ENCODE assay signal across 8 mouse cellular contexts in the genomic region with DNA sequence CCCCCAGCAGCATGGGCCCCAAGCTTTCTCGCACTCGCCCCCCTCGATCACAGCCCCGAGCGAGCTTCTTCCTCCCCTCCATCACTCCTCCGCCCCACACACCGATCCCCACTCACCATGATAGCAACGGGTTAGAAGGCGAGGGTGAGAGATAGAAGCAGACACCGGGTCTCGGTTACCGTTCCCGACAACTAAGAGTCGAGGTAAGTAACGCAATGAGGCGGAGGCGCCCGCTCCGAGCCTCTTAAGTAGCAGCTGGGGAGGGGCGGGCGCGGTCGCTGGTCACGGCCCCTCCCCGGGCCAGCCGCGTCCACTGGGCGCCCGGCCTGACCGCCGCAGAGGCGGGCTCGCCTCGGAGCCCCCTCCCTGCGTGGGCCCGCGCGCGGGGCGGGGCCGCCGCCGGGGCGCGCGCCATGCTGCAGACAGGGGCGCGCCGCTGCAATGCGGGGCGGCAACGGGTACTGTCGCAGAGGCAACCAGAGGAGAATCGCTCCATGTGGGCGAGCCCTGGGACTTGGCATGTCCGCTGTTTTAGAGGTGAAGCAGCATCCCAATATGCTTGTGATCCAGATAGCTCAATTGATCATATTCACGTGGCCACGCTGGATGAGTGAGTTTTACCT. TPM values are rescaled to one million over a fixed set of nuclear protein-coding genes. Genes with fewer than 3 reads are reported as not detected.
DNase-seq lines count a peak whose midpoint lies in the region; ATAC-seq and TF ChIP-seq lines count a peak whose summit lies in the region.

A gene (minus strand): TSS at position 349 of the 623 bp plus-strand sequence.

- peak within 1 kb of the TSS; percentile 79 for H3K9ac ChIP-seq in lung, embryonic 15.5 days

- peak within 1 kb of the TSS; percentile 97 for H3K27ac ChIP-seq in lung, embryonic 15.5 days
- H3K27ac ChIP-seq in olfactory bulb, adult 2 months (ENCODE audit: insufficient read depth, low read depth, low read length): peak within 1 kb of the TSS; percentile 96
- peak within 1 kb of the TSS; percentile 80 for H3K27ac ChIP-seq in thymus, adult 2 months (ENCODE audit: control insufficient read depth, insufficient read depth, low read length)

- ATAC-seq in frontal cortex, adult (ENCODE audit: low TSS enrichment): peak; percentile 79
- ATAC-seq in hematopoietic stem cell, adult 5-6 weeks (replicated peaks in 1 of 2; ENCODE audit: insufficient read depth in 1 of 2, low FRiP score in 2 of 2, low TSS enrichment in 1 of 2, low read depth in 1 of 2, poor library complexity in 2 of 2, severe bottlenecking in 2 of 2): peak; percentile 73 to 74
- peak; percentile 98 for ATAC-seq in lung, embryonic 15.5 days (ENCODE audit: borderline replicate concordance, extremely low read depth, low FRiP score, low TSS enrichment)

- H3K4me3 ChIP-seq in lung, embryonic 15.5 days: peak within 1 kb of the TSS; percentile 72
- peak within 1 kb of the TSS; percentile 90 for H3K4me3 ChIP-seq in olfactory bulb, adult 2 months (ENCODE audit: insufficient read depth, low read depth, low read length)
- H3K4me3 ChIP-seq in thymus, adult 2 months (ENCODE audit: control insufficient read depth, insufficient read depth, low read length): peak within 1 kb of the TSS; percentile 83

- peaks cover 13% of the 10 kb centered on the region for H3K36me3 ChIP-seq in lung, embryonic 15.5 days
- H3K36me3 ChIP-seq in thymus, adult 2 months (ENCODE audit: control insufficient read depth, insufficient read depth, low read length): peaks cover 8% of the 10 kb centered on the region; the same call in 1 of the 2 replicates

- no peaks in the 10 kb centered on the region for H3K9me3 ChIP-seq in lung, embryonic 15.5 days

- peak within 1 kb of the TSS; percentile 90 for H3K4me2 ChIP-seq in lung, embryonic 15.5 days

- TF ChIP-seq CTCF in olfactory bulb, adult 2 months (IDR thresholded peaks at IDR 0.05; ENCODE audit: insufficient read depth, low read depth, low read length): no peak
- TF ChIP-seq CTCF in thymus, adult 2 months (IDR thresholded peaks at IDR 0.05; ENCODE audit: borderline replicate concordance, control insufficient read depth, extremely low read depth, insufficient read depth, low read length, poor library complexity): 0 out of 2 replicates have a peak, but pooled peaks have one; percentile 30

- peak; percentile 97 for DNase-seq in MN1 (ENCODE audit: low spot score)
- DNase-seq in cerebellum, adult 8-10 months: peak; percentile 91
- DNase-seq in layer of hippocampus, adult 9-10 months (ENCODE audit: low spot score): peak; percentile 78
- peak; percentile 86 for DNase-seq in thymus, adult 2 months

- 2% methylated on average over 47 of the region's 58 CpGs for WGBS in lung, embryonic 15.5 days
- under 1% methylated on average over 56 of the region's 58 CpGs for WGBS in olfactory bulb, adult 2 months
- WGBS in thymus, adult 2 months: under 1% methylated on average over 58 of the region's 58 CpGs

- H3K27me3 ChIP-seq in lung, embryonic 15.5 days: no peaks in the 10 kb centered on the region
- H3K27me3 ChIP-seq in thymus, adult 2 months (ENCODE audit: control insufficient read depth, insufficient read depth, low read length): no peaks in the 10 kb centered on the region

- peaks cover 22% of the 10 kb centered on the region for H3K4me1 ChIP-seq in lung, embryonic 15.5 days
- peaks cover 7% of the 10 kb centered on the region for H3K4me1 ChIP-seq in olfactory bulb, adult 2 months (ENCODE audit: control insufficient read depth, insufficient read depth, low read length)
- H3K4me1 ChIP-seq in thymus, adult 2 months (replicated peaks; ENCODE audit: control insufficient read depth, insufficient read depth, low read length): peaks cover 14% of the 10 kb centered on the region

- peak; percentile 80 for TF ChIP-seq POLR2A in olfactory bulb, adult 2 months (IDR thresholded peaks at IDR 0.05; ENCODE audit: insufficient read depth, low read depth, low read length)
- TF ChIP-seq POLR2A in thymus, adult 2 months (IDR thresholded peaks at IDR 0.05; ENCODE audit: control insufficient read depth, extremely low read depth, insufficient read depth, low read length, poor library complexity): peak; percentile 69

RNA-seq across cellular contexts. Expression of the gene that starts here (rescaled TPM):
- 672 and 707 TPM in 2 replicates for total RNA-seq in hematopoietic stem cell, adult 5-6 weeks (2017)
- 1,916 and 1,998 TPM in 2 replicates for polyA plus RNA-seq in lung, embryonic 15.5 days (2015; fragmentation: Nextera tagmentation; extraction: Ambion mirVana)
- polyA plus RNA-seq in olfactory bulb, adult 2 months (2012; ENCODE audit: insufficient read depth, insufficient read length, low replicate concordance, missing spikeins): 649 and 1,228 TPM in 2 replicates
- polyA plus RNA-seq in thymus, adult 2 months (2012; rRNA removed): 3,866 and 5,106 TPM in 2 replicates

Comparison
In these comparisons a context has a peak if more than half of its experiments do, and no peak if none do; other contexts are left out.
1. Peak in every context shown above with its lines: DNase-seq, ATAC-seq, H3K4me3 ChIP-seq and H3K27ac ChIP-seq.